In genomic region chr15:88766139-88766538, GRCm38 (mm10) we compare ENCODE assay signal across 7 mouse cellular contexts. TPM values are rescaled to one million over a fixed set of nuclear protein-coding genes. Genes with fewer than 3 reads are reported as not detected.
A peak's percentile ranks its signal among the peaks of the same experiment; 100 is the strongest.
DNase-seq lines count a peak whose midpoint lies in the region; ATAC-seq and TF ChIP-seq lines count a peak whose summit lies in the region.
"Not testable (repeated sequence)": the region's sequence is repeated elsewhere in the genome, so short reads cannot be mapped to it uniquely, and the experiment has no call there.

No protein-coding gene starts in this region.

- not testable (repeated sequence) for TF ChIP-seq EP300 in liver, embryonic 14.5 days (IDR thresholded peaks at IDR 0.05; ENCODE audit: low read depth)

- not testable (repeated sequence) for ATAC-seq in intestine, embryonic 14.5 days (replicated peaks; ENCODE audit: low FRiP score, low TSS enrichment, low read depth); liver, embryonic 14.5 days (ENCODE audit: insufficient read depth); midbrain, embryonic 11.5 days (ENCODE audit: low FRiP score)

- not testable (repeated sequence) for H3K4me2 ChIP-seq in intestine, embryonic 14.5 days (ENCODE audit: low read length); liver, embryonic 14.5 days (ENCODE audit: low read depth); midbrain, embryonic 11.5 days

- not testable (repeated sequence) for H3K4me3 ChIP-seq in bone marrow, adult 2 months (replicated peaks; ENCODE audit: control insufficient read depth, low read depth, low read length); intestine, embryonic 14.5 days (ENCODE audit: low read depth, low read length); liver, embryonic 14.5 days (ENCODE audit: insufficient read depth in 1 of 2, low read depth in 2 of 2, low read length in 2 of 2); midbrain, embryonic 11.5 days (ENCODE audit: low read depth, low read length)

- 86% methylated on average over 2 of the region's 2 CpGs for WGBS in bone marrow, adult 2 months
- 98% methylated on average over 2 of the region's 2 CpGs for WGBS in intestine, embryonic 14.5 days
- 89% methylated on average over 2 of the region's 2 CpGs for WGBS in liver, embryonic 14.5 days (ENCODE audit: insufficient replicate concordance)
- WGBS in midbrain, embryonic 11.5 days, result 99% methylated on average over 2 of the region's 2 CpGs

- DNase-seq in A20 (ENCODE audit: low read depth, low spot score) (peak; percentile 41), ES-CJ7 (ENCODE audit: low read depth, low spot score) (peak; percentile 63)
- DNase-seq in intestine, embryonic 14.5 days (ENCODE audit: low spot score), result peak; percentile 18
- DNase-seq in liver, embryonic 14.5 days (ENCODE audit: low read depth in 3 of 3, low spot score in 3 of 3), result not testable (repeated sequence)
- DNase-seq in midbrain, embryonic 11.5 days (ENCODE audit: low spot score, missing footprints), result peak; percentile 79
- peak; percentile 23 for DNase-seq in thymus, postnatal 14 days

- not testable (repeated sequence) for TF ChIP-seq POLR2A in bone marrow, adult 2 months (IDR thresholded peaks at IDR 0.05; ENCODE audit: borderline replicate concordance, control insufficient read depth, low read depth, low read length)

- H3K4me1 ChIP-seq in bone marrow, adult 2 months (ENCODE audit: control insufficient read depth, insufficient read depth, low read length); intestine, embryonic 14.5 days (replicated peaks; ENCODE audit: control insufficient read depth, insufficient read depth, low read length); midbrain, embryonic 11.5 days (ENCODE audit: control insufficient read depth, insufficient read depth, low read length): not testable (repeated sequence)
- H3K4me1 ChIP-seq in liver, embryonic 14.5 days (replicated peaks; ENCODE audit: control insufficient read depth in 2 of 2, insufficient read depth in 2 of 2, low read length in 1 of 2), result peaks cover 15 to 18% of the 10 kb centered on the region in 2 experiments

- H3K9ac ChIP-seq in intestine, embryonic 14.5 days (ENCODE audit: low read length); liver, embryonic 14.5 days (replicated peaks); midbrain, embryonic 11.5 days (ENCODE audit: low read length): not testable (repeated sequence)

- not testable (repeated sequence) for H3K27me3 ChIP-seq in intestine, embryonic 14.5 days (replicated peaks; ENCODE audit: control insufficient read depth, insufficient read depth, low read length); liver, embryonic 14.5 days (ENCODE audit: control insufficient read depth, insufficient read depth, low read length); midbrain, embryonic 11.5 days (ENCODE audit: control insufficient read depth, insufficient read depth, low read length)

- not testable (repeated sequence) for H3K9me3 ChIP-seq in intestine, embryonic 14.5 days (ENCODE audit: control insufficient read depth, low read length); liver, embryonic 14.5 days (ENCODE audit: control insufficient read depth, low read length); midbrain, embryonic 11.5 days (ENCODE audit: control insufficient read depth, low read length)

- not testable (repeated sequence) for H3K27ac ChIP-seq in bone marrow, adult 2 months (ENCODE audit: control insufficient read depth, insufficient read depth, low read depth, low read length, poor library complexity); intestine, embryonic 14.5 days (ENCODE audit: low read depth); liver, embryonic 14.5 days; midbrain, embryonic 11.5 days (ENCODE audit: low read depth, low read length)

- peaks cover 32% of the 10 kb centered on the region for H3K36me3 ChIP-seq in intestine, embryonic 14.5 days (ENCODE audit: control insufficient read depth, insufficient read depth, low read length)
- peaks cover 18% of the 10 kb centered on the region for H3K36me3 ChIP-seq in liver, embryonic 14.5 days (replicated peaks; ENCODE audit: control insufficient read depth, insufficient read depth, low read depth)
- peaks cover 11% of the 10 kb centered on the region; the same call in 1 of the 2 replicates for H3K36me3 ChIP-seq in midbrain, embryonic 11.5 days (ENCODE audit: control insufficient read depth, insufficient read depth, low read length)

- peak; percentile 45 for TF ChIP-seq CTCF in bone marrow, adult 2 months (IDR thresholded peaks at IDR 0.05; ENCODE audit: control insufficient read depth, insufficient read depth, low read length)
- TF ChIP-seq CTCF in liver, embryonic 14.5 days (IDR thresholded peaks at IDR 0.05; ENCODE audit: low read depth), result peak; percentile 58

RNA-seq across cellular contexts. Expression of gene Zbed4, which starts 14.7 kb away (rescaled TPM):
- 13.5 and 19.7 TPM in 2 replicates for polyA plus RNA-seq in bone marrow, adult 2 months (2011; ENCODE audit: insufficient read depth, insufficient read length, low replicate concordance, missing spikeins)
- polyA plus RNA-seq in intestine, embryonic 14.5 days (2014; fragmentation: Nextera tagmentation; extraction: Ambion mirVana), result 19.5 and 22.2 TPM in 2 replicates
- polyA plus RNA-seq in liver, embryonic 14.5 days (2012; rRNA removed), result 5.9 and 8.0 TPM in 2 replicates
- polyA plus RNA-seq in liver, embryonic 14.5 days (2014; fragmentation: Nextera tagmentation; extraction: Ambion mirVana), result 11.4 and 11.5 TPM in 2 replicates
- 42.5 and 45.6 TPM in 2 replicates for polyA plus RNA-seq in midbrain, embryonic 11.5 days (2014; fragmentation: Nextera tagmentation; extraction: Ambion mirVana)

RNA-seq across cellular contexts. Expression of gene Brd1, which starts 32.1 kb away (rescaled TPM):
- 18.4 and 29.1 TPM in 2 replicates for polyA plus RNA-seq in bone marrow, adult 2 months (2011; ENCODE audit: insufficient read depth, insufficient read length, low replicate concordance, missing spikeins)
- 23.6 and 24.2 TPM in 2 replicates for polyA plus RNA-seq in intestine, embryonic 14.5 days (2014; fragmentation: Nextera tagmentation; extraction: Ambion mirVana)
- 4.1 and 6.1 TPM in 2 replicates for polyA plus RNA-seq in liver, embryonic 14.5 days (2012; rRNA removed)
- polyA plus RNA-seq in liver, embryonic 14.5 days (2014; fragmentation: Nextera tagmentation; extraction: Ambion mirVana), result 5.5 and 7.1 TPM in 2 replicates
- polyA plus RNA-seq in midbrain, embryonic 11.5 days (2014; fragmentation: Nextera tagmentation; extraction: Ambion mirVana), result 25.9 and 27.6 TPM in 2 replicates

RNA-seq across cellular contexts. Expression of gene Alg12, which starts 53.0 kb away (rescaled TPM):
- 3.8 and 6.3 TPM in 2 replicates for polyA plus RNA-seq in bone marrow, adult 2 months (2011; ENCODE audit: insufficient read depth, insufficient read length, low replicate concordance, missing spikeins)
- 11.8 and 13.6 TPM in 2 replicates for polyA plus RNA-seq in intestine, embryonic 14.5 days (2014; fragmentation: Nextera tagmentation; extraction: Ambion mirVana)
- 4.9 and 5.2 TPM in 2 replicates for polyA plus RNA-seq in liver, embryonic 14.5 days (2012; rRNA removed)
- polyA plus RNA-seq in liver, embryonic 14.5 days (2014; fragmentation: Nextera tagmentation; extraction: Ambion mirVana), result 4.9 and 5.9 TPM in 2 replicates
- 10.8 and 11.0 TPM in 2 replicates for polyA plus RNA-seq in midbrain, embryonic 11.5 days (2014; fragmentation: Nextera tagmentation; extraction: Ambion mirVana)

RNA-seq across cellular contexts. Expression of gene Creld2, which starts 53.3 kb away (rescaled TPM):
- polyA plus RNA-seq in bone marrow, adult 2 months (2011; ENCODE audit: insufficient read depth, insufficient read length, low replicate concordance, missing spikeins), result 13.8 and 29.7 TPM in 2 replicates
- polyA plus RNA-seq in intestine, embryonic 14.5 days (2014; fragmentation: Nextera tagmentation; extraction: Ambion mirVana), result 79.9 and 95.1 TPM in 2 replicates
- 16.2 and 25.4 TPM in 2 replicates for polyA plus RNA-seq in liver, embryonic 14.5 days (2012; rRNA removed)
- polyA plus RNA-seq in liver, embryonic 14.5 days (2014; fragmentation: Nextera tagmentation; extraction: Ambion mirVana), result 34.1 and 38.6 TPM in 2 replicates
- polyA plus RNA-seq in midbrain, embryonic 11.5 days (2014; fragmentation: Nextera tagmentation; extraction: Ambion mirVana), result 72.5 and 81.7 TPM in 2 replicates
